Mouse (Mus musculus) midbrain, postnatal 0 days (tissue): ENCODE results near the gene Trmo. TPM values are rescaled to one million over a fixed set of nuclear protein-coding genes. Genes with fewer than 3 reads are reported as not detected.

Experiments used
- ATAC-seq: fragments of 200-750 bp; cut with Nextera tagmentation; 2 replicates; pipeline ENCODE4 v1.8.0; 2017; ENCODE audit warnings: moderate number of reproducible peaks, mild to moderate bottlenecking, moderate TSS enrichment, moderate library complexity; ENCODE audit not compliant: low FRiP score
- DNase-seq: peaks from one replicate; pipeline ENCODE4 v3.0.0-alpha.2; 2015; ENCODE audit warnings: low spot score
- H3K27ac ChIP-seq: fragments of 300-500 bp; sonication (generic); 2 replicates; pipeline ENCODE4 v1.5.1; 2014; ENCODE audit warnings: low read depth, mild to moderate bottlenecking, low read length, mixed read lengths
- H3K27me3 ChIP-seq: fragments of 300-500 bp; sonication (generic); 2 replicates; pipeline ENCODE4 v1.6.1; 2014; ENCODE audit warnings: low read length, control low read depth, mixed read lengths; ENCODE audit not compliant: insufficient read depth
- H3K36me3 ChIP-seq: fragments of 300-500 bp; sonication (generic); 2 replicates; pipeline ENCODE4 v1.6.1; 2014; ENCODE audit warnings: low read length, control low read depth, mixed read lengths; ENCODE audit not compliant: insufficient read depth
- H3K4me1 ChIP-seq: fragments of 300-500 bp; sonication (generic); 2 replicates; pipeline ENCODE4 v1.6.1; 2014; ENCODE audit warnings: mild to moderate bottlenecking, control low read depth, antibody characterized with exemption, low read length, mixed read lengths; ENCODE audit not compliant: insufficient read depth
- H3K4me2 ChIP-seq: fragments of 300-500 bp; sonication (generic); 2 replicates; pipeline ENCODE4 v1.6.1; 2014; ENCODE audit warnings: low read depth, mild to moderate bottlenecking, low read length, mixed read lengths; ENCODE audit not compliant: poor library complexity, severe bottlenecking
- H3K4me3 ChIP-seq: fragments of 300-500 bp; sonication (generic); 2 replicates; pipeline ENCODE4 v1.5.1; 2014; ENCODE audit warnings: low read depth, mild to moderate bottlenecking, low read length, moderate library complexity
- H3K9ac ChIP-seq: fragments of 300-500 bp; sonication (generic); replicated peaks from 2 replicates; pipeline ENCODE4 v1.6.1; 2014; ENCODE audit warnings: mild to moderate bottlenecking, low read length, moderate library complexity, mixed read lengths; ENCODE audit not compliant: poor library complexity, severe bottlenecking
- H3K9me3 ChIP-seq: fragments of 300-500 bp; sonication (generic); 2 replicates; pipeline ENCODE4 v1.6.1; 2016; ENCODE audit warnings: low read length, control low read depth
- CTCF ChIP-seq: IDR thresholded peaks from 2 replicates; pipeline ENCODE4 v1.5.1; 2016; ENCODE audit warnings: antibody characterized with exemption, mild to moderate bottlenecking
- WGBS: fragments of 180-500 bp; shearing (Covaris S2); extraction: QIAGEN DNeasy Blood & Tissue Kit; methylation state at CpG from one replicate; pipeline ENCODE4 v1.1.7; 2014; 5-methylcytosine and 5-hydroxymethylcytosine counted together
- polyA plus RNA-seq: library from polyadenylated mRNA; unstranded; fragments of >200 nt; fragmentation: Nextera tagmentation; extraction: Ambion mirVana; gene quantifications from 2 replicates; pipeline ENCODE4 v1.2.1, GENCODE M21; 2015
- total RNA-seq: library from RNA; depleted of rRNA; stranded (reverse); fragments of >200 nt; gene quantifications from 2 replicates; pipeline ENCODE4 v1.2.3, GENCODE M21; 2014

The Trmo gene
- total and polyA plus RNA-seq, 2 experiments from 2014 or later, result 4.4 to 8.8 TPM

DNA sequence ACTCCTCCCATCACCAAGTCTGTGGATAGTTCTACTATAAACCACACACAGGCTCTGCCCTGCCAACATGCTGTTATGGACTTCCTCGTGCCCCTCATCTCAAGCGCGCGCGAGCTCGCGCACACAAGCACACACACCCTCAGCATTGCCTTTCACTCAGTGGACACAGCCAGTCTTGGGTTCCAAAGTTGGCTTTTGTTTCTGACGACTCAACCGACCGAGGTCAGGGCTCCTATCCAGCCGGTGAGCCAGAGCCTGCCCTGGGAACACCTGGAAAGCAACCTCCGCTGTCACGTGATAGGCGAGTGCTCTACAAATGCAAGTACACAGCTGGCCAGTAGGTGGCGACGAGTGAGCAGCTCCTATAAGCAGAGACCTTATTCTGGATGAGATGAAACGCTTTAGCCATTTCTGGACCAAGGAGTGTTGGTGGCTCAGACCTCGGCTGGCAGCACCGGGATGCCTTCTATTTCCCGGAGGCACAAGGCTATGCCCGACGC, 14.3 kb downstream of the Trmo start:
- ATAC-seq (peak; percentile 87), DNase-seq (peak; percentile 85)
- Histone ChIP-seq H3K9me3 (no peaks in the 10 kb centered on the region), H3K4me2 (peak overlapping the region; percentile 56), H3K9ac (no peak overlapping the region), H3K4me1 (no peaks in the 10 kb centered on the region), H3K4me3 (peak overlapping the region; percentile 34), H3K27ac (no peak overlapping the region), H3K36me3 (peaks cover 19% of the 10 kb centered on the region), H3K27me3 (no peaks in the 10 kb centered on the region)
- 21% methylated on average over 22 of the region's 22 CpGs for WGBS
- peak; percentile 93 for TF ChIP-seq CTCF

DNA sequence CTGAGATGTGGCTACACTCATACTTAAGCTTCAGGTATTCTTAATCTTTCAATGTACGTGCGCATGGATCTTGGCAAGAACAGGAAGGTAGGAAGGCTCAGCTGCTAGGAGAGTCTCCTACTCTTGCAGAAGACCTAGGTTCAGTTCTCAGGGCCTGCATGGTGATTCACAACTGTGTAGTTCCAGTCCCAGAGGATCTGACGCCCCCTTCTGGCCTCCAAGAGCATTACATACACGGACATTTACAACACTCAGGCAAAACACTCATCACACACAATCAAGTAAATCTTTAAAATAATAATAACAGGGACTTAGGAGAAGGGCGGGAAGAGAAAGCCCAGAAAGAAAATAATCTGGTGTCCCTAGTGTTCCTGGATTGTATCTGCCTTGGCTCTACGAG, 14.8 kb downstream of the Trmo start:
- no peak overlapping the region for H3K9ac ChIP-seq
- no peaks in the 10 kb centered on the region for H3K4me1 ChIP-seq
- H3K36me3 ChIP-seq, result peaks cover 17% of the 10 kb centered on the region
- H3K9me3 ChIP-seq, result no peaks in the 10 kb centered on the region
- peak overlapping the region; percentile 34 for H3K4me3 ChIP-seq
- 0 out of 2 replicates have a peak, but pooled peaks have one; percentile 27 for ATAC-seq
- 56% methylated on average over 6 of the region's 6 CpGs for WGBS
- peak overlapping the region; percentile 56 for H3K4me2 ChIP-seq
- TF ChIP-seq CTCF, result peak; percentile 60
- no peak for DNase-seq
- no peak overlapping the region for H3K27ac ChIP-seq
- H3K27me3 ChIP-seq, result no peaks in the 10 kb centered on the region

DNA sequence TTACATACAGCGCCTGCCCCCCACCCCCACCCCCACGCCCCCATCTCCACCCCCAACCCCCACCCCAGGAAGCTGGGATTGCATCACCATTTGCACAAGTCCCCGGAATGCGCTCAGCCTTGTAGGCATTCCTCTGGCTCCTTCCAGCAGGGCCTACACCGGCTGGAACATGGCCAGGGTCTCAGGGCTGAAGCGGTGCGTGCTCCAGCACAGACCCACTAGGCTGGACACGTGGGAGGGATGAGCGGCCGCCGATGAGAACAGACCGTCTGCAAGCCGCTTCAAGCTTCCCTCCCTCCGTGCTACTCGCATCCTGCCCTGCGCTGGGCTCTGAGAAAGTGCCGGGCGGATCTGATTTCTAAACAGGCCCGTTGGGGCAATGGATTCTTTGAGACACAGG, 18.2 kb downstream of the Trmo start:
- H3K36me3 ChIP-seq, result no peaks in the 10 kb centered on the region
- H3K4me3 ChIP-seq, result no peak overlapping the region; the same call in 1 of the 2 replicates
- no peak for TF ChIP-seq CTCF
- peak overlapping the region; percentile 38 for H3K4me2 ChIP-seq
- 4% methylated on average over 18 of the region's 19 CpGs for WGBS
- H3K27me3 ChIP-seq, result peaks cover 4% of the 10 kb centered on the region; the same call in 1 of the 2 replicates
- no peak overlapping the region for H3K27ac ChIP-seq
- DNase-seq, result peak; percentile 75
- no peaks in the 10 kb centered on the region for H3K9me3 ChIP-seq
- no peak for ATAC-seq
- H3K9ac ChIP-seq, result no peak overlapping the region
- H3K4me1 ChIP-seq, result no peaks in the 10 kb centered on the region

DNA sequence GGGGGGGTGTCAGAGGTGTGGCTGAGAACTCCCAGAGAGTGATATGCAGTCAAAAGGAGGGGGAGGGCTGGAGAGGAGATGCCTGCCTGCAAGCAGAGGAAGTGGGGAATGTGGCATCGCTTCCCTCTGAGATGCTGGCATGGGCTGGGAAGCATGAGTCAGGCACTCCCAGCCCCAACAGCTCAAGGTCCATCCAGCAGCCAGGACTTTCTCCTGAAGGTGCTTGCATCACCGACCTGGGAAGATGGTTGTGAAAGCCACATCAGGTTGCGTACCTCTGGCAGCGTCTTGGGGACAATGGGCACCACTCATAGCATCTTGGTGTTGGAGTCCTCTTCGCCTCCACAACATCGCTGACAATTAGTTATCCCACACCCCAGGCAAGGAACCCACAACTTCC, 18.8 kb downstream of the Trmo start:
- no peak for TF ChIP-seq CTCF
- Histone ChIP-seq H3K4me2 (no peak overlapping the region), H3K9ac (no peak overlapping the region), H3K36me3 (no peaks in the 10 kb centered on the region), H3K9me3 (no peaks in the 10 kb centered on the region), H3K4me1 (no peaks in the 10 kb centered on the region), H3K27me3 (peaks cover 4% of the 10 kb centered on the region; the same call in 1 of the 2 replicates), H3K27ac (no peak overlapping the region), H3K4me3 (no peak overlapping the region)
- no peak for ATAC-seq
- DNase-seq, result no peak
- WGBS, result 63% methylated on average over 6 of the region's 6 CpGs

DNA sequence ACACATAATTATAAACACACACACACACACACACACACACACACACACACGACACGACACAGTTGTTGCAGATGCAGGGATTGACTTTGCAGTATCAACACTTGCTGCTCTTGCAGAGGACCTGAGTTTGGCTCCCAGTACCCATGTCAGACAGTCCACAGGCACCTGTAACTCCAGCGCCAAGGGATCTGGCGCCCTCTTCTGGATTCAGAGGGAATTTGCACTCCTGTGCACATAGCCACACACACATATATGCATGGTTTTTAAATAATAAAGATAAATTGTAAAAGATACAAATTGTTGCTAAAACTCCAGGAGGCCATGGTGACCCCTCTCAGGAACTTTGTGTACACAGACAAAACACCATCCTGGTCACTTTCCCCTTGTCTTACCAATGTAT, 20.2 kb downstream of the Trmo start:
- Histone ChIP-seq H3K27ac (no peak overlapping the region), H3K27me3 (peaks cover 4% of the 10 kb centered on the region; the same call in 1 of the 2 replicates), H3K4me3 (no peak overlapping the region), H3K4me1 (no peaks in the 10 kb centered on the region), H3K9me3 (no peaks in the 10 kb centered on the region), H3K36me3 (no peaks in the 10 kb centered on the region), H3K4me2 (no peak overlapping the region), H3K9ac (no peak overlapping the region)
- ATAC-seq (no peak), DNase-seq (no peak)
- WGBS, result 68% methylated on average over 4 of the region's 4 CpGs
- TF ChIP-seq CTCF, result peak; percentile 32

DNA sequence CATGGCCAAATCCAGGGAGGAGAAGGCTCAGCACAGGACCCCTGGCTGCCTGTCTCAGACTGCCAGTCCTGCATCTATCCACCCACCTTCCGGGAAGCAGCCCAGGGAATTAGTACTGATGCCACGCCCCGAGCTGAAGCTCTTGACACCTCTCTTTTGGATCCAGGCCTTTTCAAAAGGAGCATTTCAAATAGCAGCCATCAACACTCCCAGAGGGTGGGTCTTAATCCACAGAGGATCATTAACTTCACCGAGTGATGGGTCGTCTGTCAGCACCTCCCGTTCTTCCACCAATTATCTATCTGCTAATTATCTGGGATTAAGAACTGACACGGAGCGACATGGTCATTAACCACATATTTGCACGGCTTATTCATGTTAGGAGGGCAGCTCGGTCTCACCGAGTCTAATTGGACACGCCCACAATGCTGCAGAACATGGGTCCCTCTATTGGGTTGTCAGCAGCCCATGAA, 21.7 kb downstream of the Trmo start:
- DNase-seq, result no peak
- Histone ChIP-seq H3K27ac (no peak overlapping the region), H3K4me2 (no peak overlapping the region), H3K27me3 (peaks cover 4% of the 10 kb centered on the region; the same call in 1 of the 2 replicates), H3K4me3 (no peak overlapping the region), H3K9ac (no peak overlapping the region), H3K4me1 (no peaks in the 10 kb centered on the region), H3K9me3 (no peaks in the 10 kb centered on the region), H3K36me3 (no peaks in the 10 kb centered on the region)
- no peak for TF ChIP-seq CTCF
- WGBS, result 6% methylated on average over 12 of the region's 12 CpGs
- ATAC-seq, result no peak
